Mouse (Mus musculus) liver, postnatal 0 days (tissue): Measurements from ENCODE around the gene Mycbp. TPM values are rescaled to one million over a fixed set of nuclear protein-coding genes. Genes with fewer than 3 reads are reported as not detected.

ENCODE experiments used
- ATAC-seq: fragments of 200-750 bp; cut with Nextera tagmentation; 2 replicates; pipeline ENCODE4 v1.8.0; 2017; ENCODE audit warnings: mild to moderate bottlenecking, moderate library complexity
- DNase-seq: peaks from one replicate; pipeline ENCODE4 v3.0.0-alpha.2; 2016
- H3K27ac ChIP-seq: fragments of 300-500 bp; sonication (generic); 2 replicates; pipeline ENCODE4 v1.5.1; 2014; ENCODE audit warnings: antibody characterized with exemption, moderate library complexity, mild to moderate bottlenecking, low read depth
- H3K27me3 ChIP-seq: fragments of 300-500 bp; sonication (generic); 2 replicates; pipeline ENCODE4 v1.6.1; 2014; ENCODE audit warnings: low read length, control low read depth, mixed read lengths; ENCODE audit not compliant: insufficient read depth
- H3K36me3 ChIP-seq: fragments of 300-500 bp; sonication (generic); replicated peaks from 2 replicates; pipeline ENCODE4 v1.6.1; 2014; ENCODE audit warnings: mild to moderate bottlenecking, control low read depth, low read length, moderate library complexity, mixed read lengths; ENCODE audit not compliant: insufficient read depth
- H3K4me1 ChIP-seq: fragments of 300-500 bp; sonication (generic); 2 replicates; pipeline ENCODE4 v1.6.1; 2014; ENCODE audit warnings: antibody characterized with exemption, mild to moderate bottlenecking, control low read depth; ENCODE audit not compliant: insufficient read depth
- H3K4me2 ChIP-seq: fragments of 300-500 bp; sonication (generic); 2 replicates; pipeline ENCODE4 v1.6.1; 2014; ENCODE audit warnings: low read depth, mild to moderate bottlenecking, low read length, moderate library complexity, mixed read lengths
- H3K4me3 ChIP-seq: fragments of 300-500 bp; sonication (generic); 2 replicates; pipeline ENCODE4 v1.5.1; 2014; ENCODE audit warnings: low read depth, low read length
- H3K9ac ChIP-seq: fragments of 300-500 bp; sonication (generic); replicated peaks from 2 replicates; pipeline ENCODE4 v1.6.1; 2014; ENCODE audit warnings: mild to moderate bottlenecking, moderate library complexity
- H3K9me3 ChIP-seq: fragments of 300-500 bp; sonication (generic); 2 replicates; pipeline ENCODE4 v1.6.1; 2016; ENCODE audit warnings: mild to moderate bottlenecking, control low read depth, low read length, mixed read lengths
- CTCF ChIP-seq: sonication (generic); IDR thresholded peaks from 2 replicates; pipeline ENCODE4 v1.5.1; 2016; ENCODE audit warnings: antibody characterized with exemption, low read depth
- EP300 ChIP-seq: IDR thresholded peaks from 2 replicates; pipeline ENCODE4 v1.6.1; 2016; ENCODE audit warnings: antibody characterized with exemption, low read depth, mild to moderate bottlenecking
- WGBS: fragments of 180-500 bp; shearing (Covaris S2); extraction: QIAGEN DNeasy Blood & Tissue Kit; methylation state at CpG from one replicate; pipeline ENCODE4 v1.1.7; 2014; ENCODE audit not compliant: insufficient replicate concordance; 5-methylcytosine and 5-hydroxymethylcytosine counted together
- polyA plus RNA-seq: library from polyadenylated mRNA; unstranded; fragments of >200 nt; fragmentation: Nextera tagmentation; extraction: Ambion mirVana; gene quantifications from 2 replicates; pipeline ENCODE4 v1.2.1, GENCODE M21; 2015

The Mycbp gene
- polyA plus RNA-seq, 1 experiment from 2014 or later, result 43.5 TPM

GRCm38 (mm10) chr4:123912431-123912830 is 7.8 kb downstream of the Mycbp start:
- ATAC-seq, result no peak

DNA sequence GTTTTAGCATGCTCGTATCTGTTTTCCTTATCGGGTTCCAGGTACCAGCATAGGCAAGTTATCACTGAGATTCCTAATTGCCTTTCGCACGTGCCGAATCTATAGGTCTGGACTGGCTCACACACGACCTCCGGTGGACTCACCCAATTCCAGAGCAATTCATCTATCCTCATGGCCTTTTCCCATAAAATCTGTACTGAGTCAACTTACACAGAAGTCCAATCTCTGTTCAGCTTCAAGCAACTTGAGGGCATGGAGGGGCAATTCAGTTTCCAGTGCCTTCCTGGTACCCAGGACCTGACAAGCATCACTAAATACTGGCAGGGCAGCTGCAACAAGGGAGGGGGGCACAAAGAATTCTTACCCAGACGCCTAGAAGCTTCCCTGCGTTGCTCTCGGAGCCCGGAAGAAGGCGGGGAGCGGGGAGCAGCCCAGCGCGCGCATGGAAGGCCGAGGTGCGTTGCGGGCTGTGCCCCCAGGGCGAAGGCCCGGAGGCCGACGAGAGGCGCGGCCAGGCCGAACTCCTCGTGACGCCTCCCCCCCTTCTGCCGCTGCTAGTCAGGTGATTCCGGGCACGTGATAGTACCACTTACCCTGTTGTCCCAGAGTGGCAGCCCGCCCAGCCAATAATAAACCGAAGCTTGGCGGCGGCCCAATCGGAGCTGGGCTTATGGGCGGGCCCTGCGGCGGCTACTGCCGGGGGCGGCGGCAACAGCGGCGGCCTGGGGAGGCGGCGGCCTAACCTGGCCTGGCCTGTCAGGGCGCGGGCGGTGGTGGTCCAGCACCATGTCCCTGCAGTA is 12.3 kb downstream of the Mycbp start, which contains the start of gene Rragc:
Gene Rragc, plus strand, starts transcription at position 699 of the 800 bp plus-strand sequence.
- peak; percentile 100 for DNase-seq
- no peaks in the 10 kb centered on the region for H3K27me3 ChIP-seq
- peak; percentile 99 for ATAC-seq

More at GRCm38 (mm10) chr4:123912431-123912830, 7.8 kb downstream of the Mycbp start:
- H3K27ac ChIP-seq, result no peak overlapping the region
- H3K9me3 ChIP-seq, result no peaks in the 10 kb centered on the region
- H3K4me1 ChIP-seq, result peaks cover 8% of the 10 kb centered on the region; the same call in 1 of the 2 replicates
- H3K9ac ChIP-seq, result no peak overlapping the region
- no peak overlapping the region for H3K4me2 ChIP-seq
- TF ChIP-seq CTCF (no peak), EP300 (no peak)
- H3K4me3 ChIP-seq, result no peak overlapping the region
- no peaks in the 10 kb centered on the region for H3K27me3 ChIP-seq
- peaks cover 23% of the 10 kb centered on the region for H3K36me3 ChIP-seq
- WGBS, result 73% methylated on average over 2 of the region's 2 CpGs
- DNase-seq, result no peak

DNA sequence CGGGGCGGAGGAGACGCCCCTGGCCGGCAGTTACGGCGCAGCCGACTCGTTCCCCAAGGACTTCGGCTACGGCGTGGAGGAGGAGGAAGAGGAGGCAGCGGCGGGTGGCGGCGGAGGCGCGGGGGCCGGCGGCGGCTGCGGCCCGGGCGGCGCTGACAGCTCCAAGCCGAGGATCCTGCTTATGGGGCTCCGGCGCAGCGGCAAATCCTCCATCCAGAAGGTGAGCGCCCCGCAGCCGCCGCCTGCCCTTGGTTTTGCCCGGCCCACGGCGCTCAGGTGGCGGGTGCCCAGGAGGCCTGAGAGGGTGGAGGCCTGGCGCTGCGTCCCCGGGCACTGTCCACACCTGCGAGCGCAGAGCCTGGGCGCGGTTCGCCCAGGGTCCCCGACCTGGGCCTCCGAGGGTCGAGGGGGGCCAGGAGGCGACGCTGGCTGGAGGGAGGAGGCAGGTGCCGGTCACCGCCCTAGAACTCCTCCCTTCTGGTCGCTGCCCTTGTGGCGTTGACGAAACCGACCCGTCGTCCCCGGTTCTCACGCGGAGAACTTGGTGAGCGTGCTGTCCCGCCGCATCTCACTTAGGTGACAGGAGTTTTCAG is 13.0 kb downstream of the Mycbp start, which contains the start of gene 4930535I16Rik:
Gene 4930535I16Rik, minus strand, starts transcription at position 475 of the 593 bp plus-strand sequence.
- H3K4me1 ChIP-seq, result peaks cover 27% of the 10 kb centered on the region
- H3K27me3 ChIP-seq, result no peaks in the 10 kb centered on the region
- peak within 1 kb of the TSS; percentile 95 for H3K9ac ChIP-seq
- H3K4me2 ChIP-seq, result peak within 1 kb of the TSS; percentile 86
- peak within 1 kb of the TSS; percentile 99 for H3K4me3 ChIP-seq
- ATAC-seq (peak; percentile 41), DNase-seq (peak; percentile 66)
- peak within 1 kb of the TSS; percentile 95 for H3K27ac ChIP-seq
- WGBS, result 0% methylated on average over 47 of the region's 63 CpGs
- TF ChIP-seq EP300 (no peak), CTCF (no peak)
- no peaks in the 10 kb centered on the region for H3K9me3 ChIP-seq
- H3K36me3 ChIP-seq, result peaks cover 18% of the 10 kb centered on the region

More for the DNA sequence above, 12.3 kb downstream of the Mycbp start, which contains the start of gene Rragc:
- H3K4me2 ChIP-seq, result peak within 1 kb of the TSS; percentile 86
- H3K4me3 ChIP-seq, result peak within 1 kb of the TSS; percentile 99
- peaks cover 17% of the 10 kb centered on the region for H3K36me3 ChIP-seq
- peaks cover 27% of the 10 kb centered on the region for H3K4me1 ChIP-seq
- under 1% methylated on average over 44 of the region's 49 CpGs for WGBS
- peak within 1 kb of the TSS; percentile 95 for H3K9ac ChIP-seq
- H3K9me3 ChIP-seq, result no peaks in the 10 kb centered on the region
- TF ChIP-seq EP300 (no peak), CTCF (no peak)
- peak within 1 kb of the TSS; percentile 95 for H3K27ac ChIP-seq

GRCm38 (mm10) chr4:123918851-123919250 is 14.2 kb downstream of the Mycbp start:
- Histone ChIP-seq H3K4me2 (peak overlapping the region; percentile 86), H3K9me3 (no peaks in the 10 kb centered on the region), H3K9ac (peak overlapping the region; percentile 95), H3K4me1 (peaks cover 27% of the 10 kb centered on the region), H3K27ac (no peak overlapping the region), H3K27me3 (no peaks in the 10 kb centered on the region), H3K4me3 (peak overlapping the region; percentile 99; the same call in 1 of the 2 replicates), H3K36me3 (peaks cover 25% of the 10 kb centered on the region)
- DNase-seq (no peak), ATAC-seq (no peak)
- TF ChIP-seq CTCF (no peak), EP300 (no peak)
- WGBS, result 61% methylated on average over 2 of the region's 2 CpGs

GRCm38 (mm10) chr4:123921055-123921565 is 16.5 kb downstream of the Mycbp start:
- Histone ChIP-seq H3K36me3 (peaks cover 42% of the 10 kb centered on the region), H3K9me3 (no peaks in the 10 kb centered on the region), H3K9ac (no peak overlapping the region), H3K4me1 (peaks cover 26% of the 10 kb centered on the region), H3K4me2 (no peak overlapping the region), H3K4me3 (no peak overlapping the region), H3K27ac (0 out of 2 replicates have a peak overlapping the region, but pooled peaks have one; percentile 2), H3K27me3 (no peaks in the 10 kb centered on the region)
- DNase-seq, result no peak
- ATAC-seq, result no peak
- TF ChIP-seq CTCF, result no peak
- no peak for TF ChIP-seq EP300
- WGBS, result 78% methylated on average over 4 of the region's 4 CpGs

DNA sequence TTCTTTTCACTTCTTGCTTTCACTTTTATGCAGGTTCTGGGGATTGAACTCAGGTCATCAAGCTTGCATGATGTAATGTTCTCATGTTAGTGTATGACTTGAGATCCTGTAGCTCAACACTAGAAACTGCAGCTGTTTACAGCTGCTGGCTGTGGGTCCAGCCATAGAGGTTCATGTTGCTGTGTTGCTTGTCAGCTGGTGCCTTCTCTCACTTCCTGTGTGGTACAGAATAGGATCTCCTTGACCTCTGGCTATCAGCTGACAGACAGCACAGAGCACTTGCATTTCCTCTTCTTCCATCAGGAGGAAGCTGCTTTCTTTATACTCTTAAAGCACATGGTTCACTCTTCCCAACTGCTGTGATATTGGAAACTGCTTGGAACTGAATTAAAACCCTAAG is 23.3 kb downstream of the Mycbp start:
- Histone ChIP-seq H3K9me3 (no peaks in the 10 kb centered on the region), H3K9ac (no peak overlapping the region), H3K36me3 (peaks cover 64% of the 10 kb centered on the region), H3K4me1 (no peaks in the 10 kb centered on the region), H3K27me3 (no peaks in the 10 kb centered on the region), H3K4me3 (no peak overlapping the region), H3K4me2 (no peak overlapping the region), H3K27ac (no peak overlapping the region)
- DNase-seq, result no peak
- peak; percentile 86 for ATAC-seq
- TF ChIP-seq EP300, result peak; percentile 49; the same call in 1 of the 2 replicates
- TF ChIP-seq CTCF, result no peak
